23 mouse cellular contexts compared by ENCODE assay signal in genomic region chr1:23997493-23997892, GRCm38 (mm10). TPM values are rescaled to one million over a fixed set of nuclear protein-coding genes. Genes with fewer than 3 reads are reported as not detected.
A peak's percentile ranks its signal among the peaks of the same experiment; 100 is the strongest.
DNase-seq lines count a peak whose midpoint lies in the region; ATAC-seq and TF ChIP-seq lines count a peak whose summit lies in the region.
"Had no signal": no experiment of that assay in that cellular context is flagged by ENCODE, and none has a peak within 500 bp of the region (broad histone marks: within the 10 kb centered on the region; RNA-seq: fewer than 3 reads in every experiment).

No protein-coding gene starts in this region.

- no peaks in the 10 kb centered on the region for H3K4me1 ChIP-seq in heart, embryonic 14.5 days (ENCODE audit: control insufficient read depth in 2 of 2, insufficient read depth in 2 of 2, low read length in 2 of 2)
- H3K4me1 ChIP-seq in liver, embryonic 11.5 days (replicated peaks; ENCODE audit: control insufficient read depth, insufficient read depth, low read length): no peaks in the 10 kb centered on the region
- H3K4me1 ChIP-seq in liver, embryonic 12.5 days: peaks cover 29% of the 10 kb centered on the region
- H3K4me1 ChIP-seq in MEL (ENCODE audit: control insufficient read depth in 1 of 2, insufficient read depth in 2 of 2, low read length in 2 of 2): peaks cover 4 to 16% of the 10 kb centered on the region in 2 experiments
- no peaks in the 10 kb centered on the region for H3K4me1 ChIP-seq in intestine, postnatal 0 days (replicated peaks; ENCODE audit: control insufficient read depth, insufficient read depth, low read length)

- no peak for TF ChIP-seq POLR2A in MEL (IDR thresholded peaks at IDR 0.05; ENCODE audit: control insufficient read depth in 1 of 2, insufficient read depth in 1 of 2, low read depth in 1 of 2, low read length in 2 of 2, poor library complexity in 1 of 2)

- no peak overlapping the region for H3K4me3 ChIP-seq in heart, embryonic 14.5 days (ENCODE audit: control insufficient read depth in 1 of 2, insufficient read depth in 1 of 2, low read depth in 1 of 2, low read length in 2 of 2)
- no peak overlapping the region for H3K4me3 ChIP-seq in liver, embryonic 11.5 days (ENCODE audit: low read depth, low read length)
- H3K4me3 ChIP-seq in liver, embryonic 12.5 days: no peak overlapping the region
- H3K4me3 ChIP-seq in MEL (ENCODE audit: control insufficient read depth in 1 of 2, insufficient read depth in 1 of 2, low read depth in 2 of 2, low read length in 2 of 2): no peak overlapping the region
- no peak overlapping the region for H3K4me3 ChIP-seq in intestine, postnatal 0 days (ENCODE audit: low read depth, low read length)

- no peaks in the 10 kb centered on the region for H3K27me3 ChIP-seq in heart, embryonic 14.5 days (ENCODE audit: control insufficient read depth, insufficient read depth, low read length)
- H3K27me3 ChIP-seq in liver, embryonic 11.5 days (replicated peaks; ENCODE audit: control insufficient read depth, insufficient read depth, low read length): no peaks in the 10 kb centered on the region
- no peaks in the 10 kb centered on the region for H3K27me3 ChIP-seq in liver, embryonic 12.5 days (replicated peaks)
- no peaks in the 10 kb centered on the region for H3K27me3 ChIP-seq in MEL (ENCODE audit: control insufficient read depth in 1 of 2, insufficient read depth in 2 of 2, low read length in 2 of 2)
- H3K27me3 ChIP-seq in intestine, postnatal 0 days (replicated peaks; ENCODE audit: control insufficient read depth, insufficient read depth, low read length): no peaks in the 10 kb centered on the region
- H3K27me3 ChIP-seq: CH12.LX, Patski had no signal

- no peak for TF ChIP-seq EP300 in MEL (IDR thresholded peaks at IDR 0.05; ENCODE audit: low read depth in 1 of 2, low read length in 2 of 2)

- H3K36me3 ChIP-seq in heart, embryonic 14.5 days (ENCODE audit: control insufficient read depth, insufficient read depth, low read length): peaks cover 63% of the 10 kb centered on the region
- H3K36me3 ChIP-seq in liver, embryonic 11.5 days (ENCODE audit: control insufficient read depth, insufficient read depth, low read length): peaks cover 16% of the 10 kb centered on the region
- peaks cover 46% of the 10 kb centered on the region for H3K36me3 ChIP-seq in liver, embryonic 12.5 days
- peaks cover 0 to 16% of the 10 kb centered on the region in 2 experiments; a peak in 2 of 4 replicates for H3K36me3 ChIP-seq in MEL (ENCODE audit: control insufficient read depth in 1 of 2, insufficient read depth in 2 of 2, low read length in 2 of 2)
- H3K36me3 ChIP-seq in intestine, postnatal 0 days (ENCODE audit: control insufficient read depth, insufficient read depth): peaks cover 8% of the 10 kb centered on the region; the same call in 1 of the 2 replicates

- no peak overlapping the region for H3K27ac ChIP-seq in heart, embryonic 14.5 days (replicated peaks in 1 of 2; ENCODE audit: control insufficient read depth in 1 of 2, insufficient read depth in 1 of 2, low read depth in 2 of 2, low read length in 2 of 2)
- H3K27ac ChIP-seq in liver, embryonic 11.5 days (ENCODE audit: low read depth, low read length): peak overlapping the region; percentile 1; the same call in 1 of the 2 replicates
- no peak overlapping the region; the same call in 1 of the 2 replicates for H3K27ac ChIP-seq in liver, embryonic 12.5 days
- H3K27ac ChIP-seq in MEL (ENCODE audit: control insufficient read depth, low read depth, low read length): peak overlapping the region; percentile 67; the same call in 1 of the 2 replicates
- H3K27ac ChIP-seq in intestine, postnatal 0 days (ENCODE audit: low read depth, low read length): no peak overlapping the region

- no peak overlapping the region for H3K4me2 ChIP-seq in heart, embryonic 14.5 days (ENCODE audit: low read length)
- no peak overlapping the region for H3K4me2 ChIP-seq in liver, embryonic 11.5 days
- no peak overlapping the region for H3K4me2 ChIP-seq in liver, embryonic 12.5 days
- H3K4me2 ChIP-seq in intestine, postnatal 0 days (replicated peaks; ENCODE audit: low read depth): no peak overlapping the region

- intact Hi-C loops in heart, postnatal 36 days (cut with DNase I): no loop called here
- intact Hi-C loops in heart, postnatal 25 days (cut with DNase I): no loop called here

- no peaks in the 10 kb centered on the region for H3K79me2 ChIP-seq in MEL (ENCODE audit: control insufficient read depth, insufficient read depth, low read length, poor library complexity)

- TF ChIP-seq CTCF in MEL (IDR thresholded peaks at IDR 0.05 in 2 of 3, conservative IDR thresholded peaks at IDR 0.05 in 1 of 3; ENCODE audit: control insufficient read depth in 1 of 3, insufficient read depth in 1 of 3, low read depth in 2 of 3, low read length in 3 of 3, poor library complexity in 1 of 3, severe bottlenecking in 1 of 3): no peak
- TF ChIP-seq CTCF in intestine, postnatal 0 days (IDR thresholded peaks at IDR 0.05; ENCODE audit: low read depth): no peak

- no peak overlapping the region for H3K9ac ChIP-seq in heart, embryonic 14.5 days (ENCODE audit: low read length)
- H3K9ac ChIP-seq in liver, embryonic 11.5 days (ENCODE audit: low read depth, low read length): no peak overlapping the region
- no peak overlapping the region for H3K9ac ChIP-seq in liver, embryonic 12.5 days
- no peak overlapping the region for H3K9ac ChIP-seq in MEL (ENCODE audit: control insufficient read depth, low read depth, low read length, poor library complexity, severe bottlenecking)
- no peak overlapping the region for H3K9ac ChIP-seq in intestine, postnatal 0 days (ENCODE audit: low read depth, low read length)

- no peaks in the 10 kb centered on the region for H3K9me3 ChIP-seq in heart, embryonic 14.5 days (ENCODE audit: control insufficient read depth, low read length)
- no peaks in the 10 kb centered on the region for H3K9me3 ChIP-seq in liver, embryonic 11.5 days (ENCODE audit: control insufficient read depth, low read length)
- no peaks in the 10 kb centered on the region for H3K9me3 ChIP-seq in liver, embryonic 12.5 days (replicated peaks)
- no peaks in the 10 kb centered on the region for H3K9me3 ChIP-seq in MEL (replicated peaks; ENCODE audit: insufficient read depth, low read length)
- no peaks in the 10 kb centered on the region for H3K9me3 ChIP-seq in intestine, postnatal 0 days (ENCODE audit: control insufficient read depth)
- H3K9me3 ChIP-seq: G1E had no signal

- DNase-seq in heart, adult 11 months: peak; percentile 46
- DNase-seq in heart, postnatal 36 days: no peak
- no peak for DNase-seq in heart, postnatal 25 days (ENCODE audit: low spot score)
- DNase-seq in liver, embryonic 11.5 days (ENCODE audit: low spot score): no peak
- DNase-seq in MEL (ENCODE audit: low read depth, low spot score): no peak
- DNase-seq: adrenal gland, adult 2 months; adrenal gland, adult 8-10 months; adrenal gland, postnatal 10 days; adrenal gland, postnatal 14 days; adrenal gland, postnatal 25 days; adrenal gland, postnatal 36 days; B cell, adult 2 months; cerebellum, adult 11 months; cerebellum, adult 11-12 months; cerebellum, adult 18-20 months had no signal

- TF ChIP-seq RAD21 in MEL (IDR thresholded peaks at IDR 0.05; ENCODE audit: low read depth, low read length): no peak

- peak; percentile 50; the same call in 1 of the 2 replicates for ATAC-seq in heart, embryonic 14.5 days (ENCODE audit: insufficient number of reproducible peaks, insufficient read depth, low FRiP score, low read depth)
- no peak for ATAC-seq in liver, embryonic 11.5 days (replicated peaks; ENCODE audit: low FRiP score)
- ATAC-seq in liver, embryonic 12.5 days: no peak
- no peak for ATAC-seq in intestine, postnatal 0 days
- ATAC-seq: activated CD4-positive, CD25-positive, alpha-beta regulatory T cell, adult 4 months; CD4-positive, CD25-positive, alpha-beta regulatory T cell, adult 4 months; Patski had no signal

- 91% methylated on average over 3 of the region's 3 CpGs for WGBS in heart, embryonic 14.5 days
- WGBS in liver, embryonic 11.5 days: 85% methylated on average over 3 of the region's 3 CpGs
- WGBS in liver, embryonic 12.5 days (ENCODE audit: insufficient replicate concordance): 76% methylated on average over 3 of the region's 3 CpGs
- WGBS in intestine, postnatal 0 days: 88% methylated on average over 3 of the region's 3 CpGs

TF ChIP-seq in MEL, 35 proteins besides CTCF, POLR2A, EP300 and RAD21:
- TF ChIP-seq NRF1 (IDR thresholded peaks at IDR 0.05; ENCODE audit: insufficient read depth, low read depth, low read length, poor library complexity, severe bottlenecking) (no peak), USF2 (IDR thresholded peaks at IDR 0.05; ENCODE audit: borderline replicate concordance in 1 of 2, insufficient read depth in 1 of 2, low read depth in 1 of 2, low read length in 2 of 2) (no peak), MAFK (IDR thresholded peaks at IDR 0.05; ENCODE audit: borderline replicate concordance, low read depth, low read length) (no peak), ETS1 (IDR thresholded peaks at IDR 0.05; ENCODE audit: low read depth, low read length) (no peak), KAT2A (conservative IDR thresholded peaks at IDR 0.05; ENCODE audit: low read depth, low read length) (no peak), JUND (IDR thresholded peaks at IDR 0.05; ENCODE audit: low read depth, low read length) (no peak), USF1 (IDR thresholded peaks at IDR 0.05; ENCODE audit: low read depth, low read length) (no peak), BHLHE40 (IDR thresholded peaks at IDR 0.05; ENCODE audit: borderline replicate concordance, low read depth, low read length) (no peak), E2F4 (IDR thresholded peaks at IDR 0.05; ENCODE audit: borderline replicate concordance, low read depth, low read length) (no peak), ZNF384 (IDR thresholded peaks at IDR 0.05; ENCODE audit: low read depth, low read length) (no peak)
TF ChIP-seq in MEL: peak in this region for 0.

RNA-seq across cellular contexts. Expression of gene Sdhaf4, which starts 8.0 kb away (rescaled TPM):
- total RNA-seq in heart, postnatal 36 days (2021): 10 to 100 TPM; 72.0 to 84.4 TPM
- 83.7 and 99.1 TPM in 2 replicates for polyA plus RNA-seq in heart, embryonic 14.5 days (2014; fragmentation: Nextera tagmentation; extraction: Ambion mirVana)
- 10 to 100 TPM; 80.8 to 90.2 TPM for total RNA-seq in heart, postnatal 25 days (2021)
- 68.8 and 75.3 TPM in 2 replicates for polyA plus RNA-seq in liver, embryonic 11.5 days (2014; fragmentation: Nextera tagmentation; extraction: Ambion mirVana)
- 46.4 and 50.7 TPM in 2 replicates for polyA plus RNA-seq in liver, embryonic 12.5 days (2016; fragmentation: Nextera tagmentation; extraction: Ambion mirVana)
- 26.9 and 28.5 TPM in 2 replicates for total RNA-seq in MEL (2012; rRNA removed)
- 10 to 100 TPM in 1 of 2 experiments, not detected in 1; 15.8 TPM for polyA plus RNA-seq in MEL (2012; ENCODE audit: insufficient read depth in 1 of 2, insufficient read length in 2 of 2, low read depth in 1 of 2, low replicate concordance in 2 of 2, missing spikeins in 1 of 2)
- polyA plus RNA-seq in intestine, postnatal 0 days (2015; fragmentation: Nextera tagmentation; extraction: Ambion mirVana): 72.6 and 76.2 TPM in 2 replicates

Comparison
In these comparisons a context has a peak if more than half of its experiments do, and no peak if none do; other contexts are left out.
1. H3K27ac ChIP-seq: peak in liver, embryonic 11.5 days (single experiment) and MEL (single experiment); none in heart, embryonic 14.5 days (0 of 2), liver, embryonic 12.5 days (single experiment) and intestine, postnatal 0 days (single experiment).